Mouse (Mus musculus) lung, postnatal 0 days (tissue): ENCODE results near the gene Scnm1.

Source experiments
- CTCF ChIP-seq: IDR thresholded peaks from 2 replicates; pipeline ENCODE4 v1.5.1; 2016; ENCODE audit warnings: antibody characterized with exemption, mild to moderate bottlenecking
- EP300 ChIP-seq: IDR thresholded peaks from 2 replicates; pipeline ENCODE4 v1.6.1; 2016; ENCODE audit warnings: antibody characterized with exemption, mild to moderate bottlenecking, control low read depth

GRCm38 (mm10) chr3:95163419-95164255, 29.8 kb upstream of the Scnm1 start:
- TF ChIP-seq CTCF = no peak
- TF ChIP-seq EP300 = no peak
